Mouse (Mus musculus) liver, embryonic 14.5 days (tissue): ENCODE results near the gene Akap13. TPM values are rescaled to one million over a fixed set of nuclear protein-coding genes. Genes with fewer than 3 reads are reported as not detected.

Experiments
- ATAC-seq: fragments of 200-750 bp; cut with Nextera tagmentation; 2 replicates; pipeline ENCODE4 v1.8.0; 2017; ENCODE audit warnings: moderate number of reproducible peaks, mild to moderate bottlenecking, moderate library complexity; ENCODE audit not compliant: insufficient read depth
- DNase-seq, 3 experiments: peaks; one replicate each; pipeline ENCODE4 v3.0.0-alpha.2; 2012 to 2013; ENCODE audit warnings: low read depth in 3 of 3, low spot score in 3 of 3
- H3K27ac ChIP-seq: fragments of 300-500 bp; sonication (generic); 2 replicates; pipeline ENCODE4 v1.5.1; 2014; ENCODE audit warnings: moderate library complexity, mild to moderate bottlenecking, control low read depth, inconsistent platforms
- H3K27me3 ChIP-seq: fragments of 300-500 bp; sonication (generic); 2 replicates; pipeline ENCODE4 v1.6.1; 2014; ENCODE audit warnings: mild to moderate bottlenecking, low read length, moderate library complexity; ENCODE audit not compliant: control insufficient read depth, insufficient read depth
- H3K36me3 ChIP-seq: fragments of 300-500 bp; sonication (generic); replicated peaks from 2 replicates; pipeline ENCODE4 v1.6.1; 2014; ENCODE audit warnings: low read depth; ENCODE audit not compliant: control insufficient read depth, insufficient read depth
- H3K4me1 ChIP-seq, 2 experiments: fragments of 200-500 bp in 1 of 2; fragments of 300-500 bp in 1 of 2; sonication (generic) in 1 of 2; replicated peaks; 2 replicates each; pipeline ENCODE4 v1.6.1; 2012 to 2014; ENCODE audit warnings: antibody characterized with exemption in 1 of 2, inconsistent platforms in 1 of 2, low read length in 1 of 2; ENCODE audit not compliant: control insufficient read depth in 2 of 2, insufficient read depth in 2 of 2
- H3K4me2 ChIP-seq: fragments of 300-500 bp; sonication (generic); 2 replicates; pipeline ENCODE4 v1.6.1; 2014; ENCODE audit warnings: low read depth, mild to moderate bottlenecking, control low read depth, moderate library complexity
- H3K4me3 ChIP-seq, 2 experiments: fragments of 200-500 bp in 1 of 2; fragments of 300-500 bp in 1 of 2; sonication (generic) in 1 of 2; 2 replicates each; pipeline ENCODE4 v1.5.1; 2012 to 2014; ENCODE audit warnings: low read depth in 2 of 2, low read length in 2 of 2, mild to moderate bottlenecking in 2 of 2, control low read depth in 1 of 2, inconsistent platforms in 1 of 2, moderate library complexity in 1 of 2; ENCODE audit not compliant: insufficient read depth in 1 of 2
- H3K9ac ChIP-seq: fragments of 300-500 bp; sonication (generic); replicated peaks from 2 replicates; pipeline ENCODE4 v1.6.1; 2014; ENCODE audit warnings: mild to moderate bottlenecking, control low read depth, moderate library complexity
- H3K9me3 ChIP-seq: fragments of 300-500 bp; sonication (generic); 2 replicates; pipeline ENCODE4 v1.6.1; 2016; ENCODE audit warnings: low read length, mixed read lengths; ENCODE audit not compliant: control insufficient read depth
- CTCF ChIP-seq: IDR thresholded peaks from 2 replicates; pipeline ENCODE4 v1.5.1; 2016; ENCODE audit warnings: antibody characterized with exemption, low read depth, control low read depth
- EP300 ChIP-seq: IDR thresholded peaks from 2 replicates; pipeline ENCODE4 v1.6.1; 2016; ENCODE audit warnings: antibody characterized with exemption, low read depth
- WGBS: fragments of 180-500 bp; shearing (Covaris S2); extraction: QIAGEN DNeasy Blood & Tissue Kit; methylation state at CpG from one replicate; pipeline ENCODE4 v1.1.7; 2014; ENCODE audit not compliant: insufficient replicate concordance; 5-methylcytosine and 5-hydroxymethylcytosine counted together
- polyA plus RNA-seq, 2 experiments: library from polyadenylated mRNA; depleted of rRNA in 1 of 2; stranded (reverse) in 1 of 2; unstranded in 1 of 2; fragments of >200 nt; fragmentation: Nextera tagmentation in 1 of 2; extraction: Ambion mirVana in 1 of 2; gene quantifications; 2 replicates each; pipeline versions ENCODE4 v1.2.1 to v1.2.3; 2012 to 2014

The Akap13 gene
- polyA plus RNA-seq, 2 experiments: 9.0 to 28.1 TPM

DNA sequence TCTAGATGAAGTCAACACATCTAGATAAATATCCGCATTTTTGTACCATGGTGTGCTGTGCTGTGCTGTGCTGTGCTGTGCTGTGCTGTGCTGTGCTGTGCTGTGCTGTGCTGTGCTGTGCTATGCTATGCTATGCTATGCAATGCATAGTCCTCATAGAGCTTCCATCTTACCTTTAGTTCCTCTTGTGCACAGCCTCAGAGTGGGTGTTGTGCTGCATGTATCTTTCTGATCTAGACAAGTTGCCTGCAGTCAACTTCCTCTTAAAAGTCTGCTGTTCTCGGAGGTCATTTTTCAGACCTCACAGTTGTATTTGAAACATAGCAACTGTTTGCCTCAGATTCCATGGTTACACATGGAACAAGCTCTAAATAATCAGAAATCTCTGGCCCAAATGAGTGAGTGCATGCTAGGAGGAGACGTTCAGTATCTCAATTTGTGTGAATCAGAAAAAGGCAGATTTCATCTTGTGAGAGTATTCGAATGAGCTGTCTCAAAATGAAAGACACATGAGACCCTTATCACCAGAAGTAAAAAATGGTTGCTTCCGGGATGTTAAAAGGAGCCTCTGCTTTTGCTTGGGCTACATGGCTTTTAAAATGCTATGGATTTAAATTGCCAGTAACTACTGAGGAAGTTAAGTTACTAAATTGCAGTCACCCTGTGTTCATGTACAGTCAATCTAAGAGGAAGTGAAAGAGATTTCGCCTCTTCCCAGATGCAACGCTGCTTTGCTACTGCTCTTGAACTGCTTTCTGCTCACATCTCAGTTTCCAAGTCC, 230.9 kb downstream of the Akap13 start:
- no peak for ATAC-seq
- DNase-seq: no peak
- Histone ChIP-seq H3K9ac (no peak overlapping the region), H3K4me1 (no peaks in the 10 kb centered on the region), H3K36me3 (peaks cover 24% of the 10 kb centered on the region), H3K9me3 (no peaks in the 10 kb centered on the region), H3K27ac (no peak overlapping the region), H3K4me2 (no peak overlapping the region), H3K4me3 (no peak overlapping the region), H3K27me3 (no peaks in the 10 kb centered on the region)
- WGBS: 39% methylated on average over 7 of the region's 7 CpGs
- TF ChIP-seq EP300 (no peak), CTCF (no peak)

DNA sequence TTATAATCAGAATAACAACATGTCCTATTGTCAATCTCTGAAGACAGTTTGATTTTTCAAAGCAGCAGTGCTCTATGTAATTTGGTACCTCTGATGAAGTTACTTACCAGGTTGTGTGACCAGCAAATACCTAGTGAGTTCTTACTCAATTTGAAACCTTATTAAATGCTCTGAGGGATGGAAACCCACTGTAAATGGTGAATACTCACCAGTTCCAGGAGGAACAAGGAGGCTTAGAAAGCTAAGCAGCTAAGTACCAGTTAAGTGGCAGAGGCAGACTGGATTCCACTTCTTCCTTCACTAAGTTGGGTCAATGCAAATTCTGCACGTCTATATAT, 231.5 kb downstream of the Akap13 start:
- no peaks in the 10 kb centered on the region for H3K9me3 ChIP-seq
- H3K4me3 ChIP-seq: no peak overlapping the region
- H3K27me3 ChIP-seq: no peaks in the 10 kb centered on the region
- no peak for ATAC-seq
- H3K27ac ChIP-seq: no peak overlapping the region
- 71% methylated on average over 1 of the region's 1 CpGs for WGBS
- H3K9ac ChIP-seq: no peak overlapping the region
- TF ChIP-seq EP300: no peak
- TF ChIP-seq CTCF: no peak
- H3K4me1 ChIP-seq: no peaks in the 10 kb centered on the region
- no peak overlapping the region for H3K4me2 ChIP-seq
- H3K36me3 ChIP-seq: peaks cover 24% of the 10 kb centered on the region
- DNase-seq: no peak

DNA sequence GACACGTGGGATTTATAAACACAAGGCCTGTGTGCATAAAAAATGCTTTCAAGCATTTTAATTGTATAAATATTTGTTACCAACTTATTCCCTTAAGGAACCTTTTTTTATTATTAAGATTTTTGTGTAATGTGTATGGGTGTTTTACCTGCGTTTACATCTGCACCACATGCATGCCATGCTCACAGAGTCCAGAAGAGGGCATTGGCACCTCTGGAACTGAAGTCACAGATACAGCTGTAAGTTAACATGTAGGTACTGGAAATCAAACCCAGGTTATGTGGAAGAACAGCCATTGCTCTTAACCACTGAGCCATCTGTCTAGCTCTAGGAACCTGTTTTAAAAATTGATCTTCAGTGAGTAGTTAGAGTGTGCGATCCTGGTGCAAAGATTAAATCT, 232.8 kb downstream of the Akap13 start:
- DNase-seq (no peak), ATAC-seq (no peak)
- Histone ChIP-seq H3K27me3 (no peaks in the 10 kb centered on the region), H3K4me1 (no peaks in the 10 kb centered on the region), H3K9ac (no peak overlapping the region), H3K36me3 (peaks cover 20% of the 10 kb centered on the region), H3K4me3 (no peak overlapping the region), H3K4me2 (no peak overlapping the region), H3K27ac (no peak overlapping the region), H3K9me3 (no peaks in the 10 kb centered on the region)
- peak; percentile 49 for TF ChIP-seq CTCF
- no peak for TF ChIP-seq EP300
- 80% methylated on average over 3 of the region's 3 CpGs for WGBS

DNA sequence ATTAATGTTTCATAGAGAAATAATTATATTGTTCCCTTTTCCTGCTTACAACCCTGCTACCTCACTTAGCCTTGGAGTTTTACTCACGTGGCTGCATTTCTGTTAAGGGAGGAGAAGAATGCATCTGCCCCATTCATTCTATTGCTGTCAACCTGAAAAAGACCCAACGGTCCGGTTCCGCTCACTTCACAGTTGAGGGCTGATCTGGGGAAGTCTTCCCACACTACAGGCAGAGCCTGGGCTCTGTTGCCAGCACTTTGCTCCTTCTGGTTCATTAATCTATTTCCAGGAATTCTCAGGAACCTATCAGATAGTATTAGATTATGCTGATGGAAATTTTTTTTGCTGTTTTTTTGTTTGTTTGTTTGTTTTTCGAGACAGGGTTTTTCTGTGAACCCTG, 239.4 kb downstream of the Akap13 start:
- WGBS: 84% methylated on average over 5 of the region's 5 CpGs
- TF ChIP-seq CTCF (no peak), EP300 (no peak)
- ATAC-seq: no peak
- H3K4me3 ChIP-seq: no peak overlapping the region
- no peak overlapping the region for H3K27ac ChIP-seq
- peaks cover 32% of the 10 kb centered on the region for H3K36me3 ChIP-seq
- H3K9me3 ChIP-seq: no peaks in the 10 kb centered on the region
- no peak overlapping the region for H3K4me2 ChIP-seq
- no peak overlapping the region for H3K9ac ChIP-seq
- no peak for DNase-seq
- H3K4me1 ChIP-seq: 0 out of 4 replicates have a peak, but pooled peaks cover 0 to 2% of the 10 kb centered on the region in 2 experiments
- H3K27me3 ChIP-seq: no peaks in the 10 kb centered on the region

DNA sequence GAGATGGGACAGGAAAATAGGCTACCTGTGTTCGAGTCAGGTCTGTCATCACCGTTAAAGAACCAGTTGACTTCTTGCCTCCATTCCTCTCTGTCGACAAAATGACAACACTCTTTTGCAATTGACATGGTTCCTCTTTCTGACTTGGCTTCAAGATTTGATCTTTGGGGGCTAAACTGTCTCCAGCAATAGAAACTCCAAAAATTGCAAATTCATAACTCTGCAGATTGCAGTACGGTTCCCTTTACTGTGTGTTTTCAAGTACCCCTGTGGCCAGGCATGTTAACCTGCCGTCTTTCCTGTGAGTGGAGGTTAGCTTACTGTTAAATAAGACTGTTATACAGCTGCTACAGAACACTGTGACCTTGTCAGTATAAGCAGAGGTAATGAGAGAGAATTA, 244.5 kb downstream of the Akap13 start:
- TF ChIP-seq EP300 (no peak), CTCF (no peak)
- no peak overlapping the region for H3K9ac ChIP-seq
- H3K4me3 ChIP-seq: no peak overlapping the region
- no peak overlapping the region for H3K4me2 ChIP-seq
- no peak overlapping the region; the same call in 1 of the 2 replicates for H3K27ac ChIP-seq
- peaks cover 54% of the 10 kb centered on the region for H3K36me3 ChIP-seq
- WGBS: 20% methylated on average over 5 of the region's 5 CpGs
- no peaks in the 10 kb centered on the region for H3K27me3 ChIP-seq
- H3K9me3 ChIP-seq: no peaks in the 10 kb centered on the region
- ATAC-seq (no peak), DNase-seq (no peak)
- peaks cover 0 to 5% of the 10 kb centered on the region in 2 experiments; a peak in 2 of 4 replicates for H3K4me1 ChIP-seq
